Mouse (Mus musculus) embryonic facial prominence, embryonic 12.5 days (tissue): ENCODE data around the gene Dynlrb2. TPM values are rescaled to one million over a fixed set of nuclear protein-coding genes. Genes with fewer than 3 reads are reported as not detected.

Experiments
- ATAC-seq: fragments of 200-750 bp; cut with Nextera tagmentation; 2 replicates; pipeline ENCODE4 v1.8.0; 2017; ENCODE audit not compliant: insufficient number of reproducible peaks, insufficient read depth, low FRiP score, low TSS enrichment
- H3K27ac ChIP-seq: fragments of 300-500 bp; sonication (generic); 2 replicates; pipeline ENCODE4 v1.5.1; 2016; ENCODE audit warnings: mild to moderate bottlenecking
- H3K27me3 ChIP-seq: fragments of 300-500 bp; sonication (generic); 2 replicates; pipeline ENCODE4 v1.6.1; 2016; ENCODE audit warnings: mild to moderate bottlenecking, moderate library complexity
- H3K36me3 ChIP-seq: fragments of 300-500 bp; sonication (generic); 2 replicates; pipeline ENCODE4 v1.6.1; 2016; ENCODE audit warnings: mild to moderate bottlenecking
- H3K4me1 ChIP-seq: fragments of 300-500 bp; sonication (generic); 2 replicates; pipeline ENCODE4 v1.6.1; 2016
- H3K4me2 ChIP-seq: fragments of 300-500 bp; sonication (generic); replicated peaks from 2 replicates; pipeline ENCODE4 v1.6.1; 2016; ENCODE audit warnings: mild to moderate bottlenecking, moderate library complexity
- H3K4me3 ChIP-seq: fragments of 300-500 bp; sonication (generic); 2 replicates; pipeline ENCODE4 v1.5.1; 2016; ENCODE audit warnings: mild to moderate bottlenecking
- H3K9ac ChIP-seq: fragments of 300-500 bp; sonication (generic); 2 replicates; pipeline ENCODE4 v1.6.1; 2016; ENCODE audit warnings: mild to moderate bottlenecking, moderate library complexity
- H3K9me3 ChIP-seq: fragments of 300-500 bp; sonication (generic); 2 replicates; pipeline ENCODE4 v1.6.1; 2016; ENCODE audit warnings: mild to moderate bottlenecking, moderate library complexity
- WGBS: fragments of 180-500 bp; shearing (Covaris S2); methylation state at CpG from one replicate; pipeline ENCODE4 v1.1.7; 2016; 5-methylcytosine and 5-hydroxymethylcytosine counted together
- polyA plus RNA-seq: library from polyadenylated mRNA; unstranded; fragments of >200 nt; fragmentation: Nextera tagmentation; extraction: Ambion mirVana; gene quantifications from 2 replicates; pipeline ENCODE4 v1.2.1, GENCODE M21; 2016

Gene Dynlrb2
- polyA plus RNA-seq, 1 experiment from 2014 or later, result 0.93 TPM

GRCm38 (mm10) chr8:116542842-116543241 lies 38.1 kb downstream of the Dynlrb2 start:
- Histone ChIP-seq H3K4me3 (no peak overlapping the region), H3K27ac (no peak overlapping the region), H3K36me3 (no peaks in the 10 kb centered on the region), H3K9ac (no peak overlapping the region), H3K27me3 (no peaks in the 10 kb centered on the region), H3K4me2 (no peak overlapping the region), H3K4me1 (no peaks in the 10 kb centered on the region), H3K9me3 (no peaks in the 10 kb centered on the region; the same call in 1 of the 2 replicates)
- 93% methylated on average over 5 of the region's 5 CpGs for WGBS
- ATAC-seq, result no peak

- Histone ChIP-seq H3K9ac (no peak overlapping the region), H3K27me3 (no peaks in the 10 kb centered on the region), H3K27ac (no peak overlapping the region), H3K36me3 (no peaks in the 10 kb centered on the region), H3K9me3 (no peaks in the 10 kb centered on the region; the same call in 1 of the 2 replicates), H3K4me2 (no peak overlapping the region), H3K4me3 (no peak overlapping the region), H3K4me1 (no peaks in the 10 kb centered on the region)
- ATAC-seq, result no peak
- 58% methylated on average over 1 of the region's 1 CpGs for WGBS
These were observed 38.6 kb downstream of the Dynlrb2 start for GRCm38 (mm10) chr8:116543366-116543765.

- no peak overlapping the region for H3K4me3 ChIP-seq
- H3K27ac ChIP-seq, result no peak overlapping the region
- H3K27me3 ChIP-seq, result no peaks in the 10 kb centered on the region
- H3K4me2 ChIP-seq, result no peak overlapping the region
- no peak overlapping the region for H3K9ac ChIP-seq
- no peaks in the 10 kb centered on the region for H3K9me3 ChIP-seq
- no peaks in the 10 kb centered on the region for H3K4me1 ChIP-seq
- H3K36me3 ChIP-seq, result no peaks in the 10 kb centered on the region
- no peak for ATAC-seq
- 88% methylated on average over 6 of the region's 6 CpGs for WGBS
These were observed 47.5 kb downstream of the Dynlrb2 start for GRCm38 (mm10) chr8:116552255-116552654.

- Histone ChIP-seq H3K4me3 (no peak overlapping the region), H3K4me2 (no peak overlapping the region), H3K27me3 (no peaks in the 10 kb centered on the region), H3K36me3 (no peaks in the 10 kb centered on the region), H3K4me1 (no peaks in the 10 kb centered on the region), H3K9me3 (no peaks in the 10 kb centered on the region), H3K9ac (no peak overlapping the region), H3K27ac (no peak overlapping the region)
- WGBS, result 79% methylated on average over 3 of the region's 3 CpGs
- ATAC-seq, result no peak
These were observed 48.0 kb downstream of the Dynlrb2 start for GRCm38 (mm10) chr8:116552778-116553177.

Other genes starting within 250 kb of the Dynlrb2 start
- gene Cdyl2, start 228.0 kb downstream of the Dynlrb2 start, polyA plus RNA-seq, result 9.7 and 10.4 TPM in 2 replicates